13 mouse cellular contexts compared by ENCODE assay signal in genomic region chr2:151967792-151968191, GRCm38 (mm10). TPM values are rescaled to one million over a fixed set of nuclear protein-coding genes. Genes with fewer than 3 reads are reported as not detected.
DNase-seq lines count a peak whose midpoint lies in the region; ATAC-seq lines count a peak whose summit lies in the region.
"Had no signal": no experiment of that assay in that cellular context is flagged by ENCODE, and none has a peak within 500 bp of the region (broad histone marks: within the 10 kb centered on the region; RNA-seq: fewer than 3 reads in every experiment).

No protein-coding gene starts in this region.

- peak; percentile 42 for ATAC-seq in CD4-positive, CD25-positive, alpha-beta regulatory T cell, adult 4 months
- ATAC-seq in embryonic facial prominence, embryonic 14.5 days (ENCODE audit: low read depth) = no peak
- ATAC-seq in hindbrain, embryonic 12.5 days (ENCODE audit: low FRiP score) = 0 out of 2 replicates have a peak, but pooled peaks have one; percentile 3
- no peak for ATAC-seq in midbrain, embryonic 12.5 days (ENCODE audit: low FRiP score, low read depth)
- ATAC-seq: intestine, embryonic 15.5 days had no signal

- peaks cover 34% of the 10 kb centered on the region for H3K4me1 ChIP-seq in embryonic facial prominence, embryonic 14.5 days (ENCODE audit: control insufficient read depth, insufficient read depth, low read length)
- peaks cover 80% of the 10 kb centered on the region for H3K4me1 ChIP-seq in hindbrain, embryonic 12.5 days
- H3K4me1 ChIP-seq in midbrain, embryonic 12.5 days = peaks cover 86% of the 10 kb centered on the region

- H3K9me3 ChIP-seq in embryonic facial prominence, embryonic 14.5 days (ENCODE audit: control insufficient read depth, low read length) = no peaks in the 10 kb centered on the region
- no peaks in the 10 kb centered on the region for H3K9me3 ChIP-seq in hindbrain, embryonic 12.5 days (replicated peaks)
- no peaks in the 10 kb centered on the region for H3K9me3 ChIP-seq in midbrain, embryonic 12.5 days
- H3K9me3 ChIP-seq: intestine, embryonic 15.5 days; megakaryocyte, embryonic 14.5 days had no signal

- H3K4me2 ChIP-seq in embryonic facial prominence, embryonic 14.5 days (ENCODE audit: low read depth, low read length) = no peak overlapping the region
- peak overlapping the region; percentile 68 for H3K4me2 ChIP-seq in hindbrain, embryonic 12.5 days (replicated peaks)
- peak overlapping the region; percentile 76 for H3K4me2 ChIP-seq in midbrain, embryonic 12.5 days (replicated peaks)
- H3K4me2 ChIP-seq: intestine, embryonic 15.5 days had no signal

- H3K9ac ChIP-seq in embryonic facial prominence, embryonic 14.5 days (ENCODE audit: low read depth, low read length) = no peak overlapping the region
- H3K9ac ChIP-seq in hindbrain, embryonic 12.5 days = no peak overlapping the region; the same call in 1 of the 2 replicates
- H3K9ac ChIP-seq in midbrain, embryonic 12.5 days (replicated peaks) = peak overlapping the region; percentile 38; the same call in 1 of the 2 replicates
- H3K9ac ChIP-seq: intestine, embryonic 15.5 days had no signal

- WGBS in embryonic facial prominence, embryonic 14.5 days = 75% methylated on average over 2 of the region's 2 CpGs
- WGBS in hindbrain, embryonic 12.5 days = 69% methylated on average over 2 of the region's 2 CpGs
- WGBS in midbrain, embryonic 12.5 days = 58% methylated on average over 2 of the region's 2 CpGs

- H3K4me3 ChIP-seq in embryonic facial prominence, embryonic 14.5 days (ENCODE audit: low read depth, low read length) = no peak overlapping the region
- H3K4me3 ChIP-seq in hindbrain, embryonic 12.5 days = peak overlapping the region; percentile 5; the same call in 1 of the 2 replicates
- H3K4me3 ChIP-seq in midbrain, embryonic 12.5 days = peak overlapping the region; percentile 53
- H3K4me3 ChIP-seq: intestine, embryonic 15.5 days; megakaryocyte, embryonic 14.5 days had no signal

- intact Hi-C loops in heart, postnatal 36 days (cut with DNase I) = no loop called here

- H3K36me3 ChIP-seq in embryonic facial prominence, embryonic 14.5 days (ENCODE audit: control insufficient read depth, insufficient read depth, low read length) = peaks cover 11% of the 10 kb centered on the region; the same call in 1 of the 2 replicates
- H3K36me3 ChIP-seq in hindbrain, embryonic 12.5 days = 0 out of 2 replicates have a peak, but pooled peaks cover 6% of the 10 kb centered on the region
- peaks cover 20% of the 10 kb centered on the region for H3K36me3 ChIP-seq in midbrain, embryonic 12.5 days
- H3K36me3 ChIP-seq: intestine, embryonic 15.5 days had no signal

- H3K27me3 ChIP-seq in embryonic facial prominence, embryonic 14.5 days (replicated peaks; ENCODE audit: control insufficient read depth, insufficient read depth, low read length) = 0 out of 2 replicates have a peak, but pooled peaks cover under 1% of the 10 kb centered on the region
- H3K27me3 ChIP-seq in hindbrain, embryonic 12.5 days = peaks cover 2% of the 10 kb centered on the region
- H3K27me3 ChIP-seq in midbrain, embryonic 12.5 days = 0 out of 2 replicates have a peak, but pooled peaks cover 10% of the 10 kb centered on the region
- H3K27me3 ChIP-seq: intestine, embryonic 15.5 days had no signal

- peak overlapping the region; percentile 59 for H3K27ac ChIP-seq in embryonic facial prominence, embryonic 14.5 days (replicated peaks; ENCODE audit: low read depth, low read length)
- peak overlapping the region; percentile 82 for H3K27ac ChIP-seq in hindbrain, embryonic 12.5 days
- H3K27ac ChIP-seq in midbrain, embryonic 12.5 days (replicated peaks) = peak overlapping the region; percentile 90
- H3K27ac ChIP-seq: intestine, embryonic 15.5 days had no signal

- DNase-seq in embryonic facial prominence, embryonic 14.5 days (ENCODE audit: low spot score) = no peak
- no peak for DNase-seq in heart, postnatal 36 days
- DNase-seq in B cell, adult 2 months = no peak
- DNase-seq in MN1 (ENCODE audit: low spot score) = no peak
- DNase-seq in kidney, postnatal 10 days = no peak
- DNase-seq: cerebellum, adult 9-10 months; lung, adult 18-20 months; thymus, postnatal 14 days had no signal

RNA-seq across cellular contexts. Expression of gene Fam110a, which starts 12.2 kb away (rescaled TPM):
- polyA plus RNA-seq in CD4-positive, CD25-positive, alpha-beta regulatory T cell, adult 4 months (2017; shearing (Covaris generic)) = 10 to 100 TPM; 16.2 to 31.3 TPM
- 18.8 and 21.2 TPM in 2 replicates for polyA plus RNA-seq in embryonic facial prominence, embryonic 14.5 days (2014; fragmentation: Nextera tagmentation; extraction: Ambion mirVana)
- 78.6 and 86.0 TPM in 2 replicates for polyA plus RNA-seq in hindbrain, embryonic 12.5 days (2016; fragmentation: Nextera tagmentation; extraction: Ambion mirVana)
- polyA plus RNA-seq in midbrain, embryonic 12.5 days (2016; fragmentation: Nextera tagmentation; extraction: Ambion mirVana) = 114 and 120 TPM in 2 replicates
- total RNA-seq in heart, postnatal 36 days (2021) = 1 to 10 TPM; 3.4 to 5.7 TPM

RNA-seq across cellular contexts. Expression of gene Slc52a3, which starts 28.5 kb away (rescaled TPM):
- polyA plus RNA-seq in CD4-positive, CD25-positive, alpha-beta regulatory T cell, adult 4 months (2017; shearing (Covaris generic)) = 10 to 100 TPM in 1 of 2 experiments, 1 to 10 TPM in 1; 8.6 to 16.0 TPM
- 2.4 and 2.8 TPM in 2 replicates for polyA plus RNA-seq in embryonic facial prominence, embryonic 14.5 days (2014; fragmentation: Nextera tagmentation; extraction: Ambion mirVana)
- polyA plus RNA-seq in hindbrain, embryonic 12.5 days (2016; fragmentation: Nextera tagmentation; extraction: Ambion mirVana) = 1.5 TPM in 2 replicates
- polyA plus RNA-seq in midbrain, embryonic 12.5 days (2016; fragmentation: Nextera tagmentation; extraction: Ambion mirVana) = 0.94 and 1.2 TPM in 2 replicates
- 1 to 10 TPM; 1.2 to 2.4 TPM for total RNA-seq in heart, postnatal 36 days (2021)

RNA-seq across cellular contexts. Expression of gene Angpt4, which starts 56.8 kb away (rescaled TPM):
- polyA plus RNA-seq in CD4-positive, CD25-positive, alpha-beta regulatory T cell, adult 4 months (2017; shearing (Covaris generic)) = not detected
- polyA plus RNA-seq in embryonic facial prominence, embryonic 14.5 days (2014; fragmentation: Nextera tagmentation; extraction: Ambion mirVana) = 0.64 and 1.1 TPM in 2 replicates
- 0.14 and 0.20 TPM in 2 replicates for polyA plus RNA-seq in hindbrain, embryonic 12.5 days (2016; fragmentation: Nextera tagmentation; extraction: Ambion mirVana)
- polyA plus RNA-seq in midbrain, embryonic 12.5 days (2016; fragmentation: Nextera tagmentation; extraction: Ambion mirVana) = 0.43 TPM in 1 of 2 replicates, not detected in the other
- total RNA-seq in heart, postnatal 36 days (2021) = under 1 TPM; 0.19 to 0.22 TPM

Comparison
In these comparisons a context has a peak if more than half of its experiments do, and no peak if none do; other contexts are left out.
1. ATAC-seq: peak in CD4-positive, CD25-positive, alpha-beta regulatory T cell, adult 4 months (single experiment) and hindbrain, embryonic 12.5 days (single experiment); none in embryonic facial prominence, embryonic 14.5 days (single experiment) and midbrain, embryonic 12.5 days (single experiment).
2. Peak in every context shown above with its lines, with median percentiles within 50 percentile points of each other: H3K27ac ChIP-seq.